Mouse (Mus musculus) heart, embryonic 14.5 days (tissue): ENCODE results near the gene Tango2. TPM values are rescaled to one million over a fixed set of nuclear protein-coding genes. Genes with fewer than 3 reads are reported as not detected.
A peak's percentile ranks its signal among the peaks of the same experiment; 100 is the strongest.

Experiments
- ATAC-seq: fragments of 200-750 bp; cut with Nextera tagmentation; 2 replicates; pipeline ENCODE4 v1.8.0; 2017; ENCODE audit warnings: low read depth, moderate TSS enrichment; ENCODE audit not compliant: insufficient number of reproducible peaks, insufficient read depth, low FRiP score
- H3K27ac ChIP-seq, 2 experiments: fragments of 200-500 bp in 1 of 2; fragments of 300-500 bp in 1 of 2; sonication (generic) in 1 of 2; replicated peaks in 1 of 2; 2 replicates each; pipeline ENCODE4 v1.5.1; 2012 to 2014; ENCODE audit warnings: low read depth in 2 of 2, low read length in 2 of 2, control low read depth in 1 of 2, mild to moderate bottlenecking in 1 of 2, mixed read lengths in 1 of 2; ENCODE audit not compliant: control insufficient read depth in 1 of 2, insufficient read depth in 1 of 2
- H3K27me3 ChIP-seq: fragments of 300-500 bp; sonication (generic); 2 replicates; pipeline ENCODE4 v1.6.1; 2014; ENCODE audit warnings: mild to moderate bottlenecking, low read length, control low read depth; ENCODE audit not compliant: control insufficient read depth, insufficient read depth
- H3K36me3 ChIP-seq: fragments of 300-500 bp; sonication (generic); 2 replicates; pipeline ENCODE4 v1.6.1; 2014; ENCODE audit warnings: mild to moderate bottlenecking, control low read depth, low read length, mixed read lengths; ENCODE audit not compliant: control insufficient read depth, insufficient read depth
- H3K4me1 ChIP-seq, 2 experiments: fragments of 200-500 bp in 1 of 2; fragments of 300-500 bp in 1 of 2; sonication (generic) in 1 of 2; 2 replicates each; pipeline ENCODE4 v1.6.1; 2012 to 2014; ENCODE audit warnings: low read length in 2 of 2, control low read depth in 1 of 2, mixed read lengths in 1 of 2; ENCODE audit not compliant: control insufficient read depth in 2 of 2, insufficient read depth in 2 of 2
- H3K4me2 ChIP-seq: fragments of 300-500 bp; sonication (generic); 2 replicates; pipeline ENCODE4 v1.6.1; 2014; ENCODE audit warnings: mild to moderate bottlenecking, low read length
- H3K4me3 ChIP-seq, 2 experiments: fragments of 200-500 bp in 1 of 2; fragments of 300-500 bp in 1 of 2; sonication (generic) in 1 of 2; 2 replicates each; pipeline ENCODE4 v1.5.1; 2012 to 2014; ENCODE audit warnings: low read length in 2 of 2, mild to moderate bottlenecking in 2 of 2, control low read depth in 1 of 2, low read depth in 1 of 2, moderate library complexity in 1 of 2; ENCODE audit not compliant: control insufficient read depth in 1 of 2, insufficient read depth in 1 of 2
- H3K9ac ChIP-seq: fragments of 300-500 bp; sonication (generic); 2 replicates; pipeline ENCODE4 v1.6.1; 2014; ENCODE audit warnings: mild to moderate bottlenecking, low read length
- H3K9me3 ChIP-seq: fragments of 300-500 bp; sonication (generic); 2 replicates; pipeline ENCODE4 v1.6.1; 2016; ENCODE audit warnings: low read length, control low read depth; ENCODE audit not compliant: control insufficient read depth
- WGBS: fragments of 180-500 bp; shearing (Covaris S2); extraction: QIAGEN DNeasy Blood & Tissue Kit; methylation state at CpG from one replicate; pipeline ENCODE4 v1.1.7; 2014; 5-methylcytosine and 5-hydroxymethylcytosine counted together
- polyA plus RNA-seq: library from polyadenylated mRNA; unstranded; fragments of >200 nt; fragmentation: Nextera tagmentation; extraction: Ambion mirVana; gene quantifications from 2 replicates; pipeline ENCODE4 v1.2.1, GENCODE M21; 2014

Gene Tango2
- polyA plus RNA-seq, 1 experiment from 2014 or later: 67.9 TPM

DNA sequence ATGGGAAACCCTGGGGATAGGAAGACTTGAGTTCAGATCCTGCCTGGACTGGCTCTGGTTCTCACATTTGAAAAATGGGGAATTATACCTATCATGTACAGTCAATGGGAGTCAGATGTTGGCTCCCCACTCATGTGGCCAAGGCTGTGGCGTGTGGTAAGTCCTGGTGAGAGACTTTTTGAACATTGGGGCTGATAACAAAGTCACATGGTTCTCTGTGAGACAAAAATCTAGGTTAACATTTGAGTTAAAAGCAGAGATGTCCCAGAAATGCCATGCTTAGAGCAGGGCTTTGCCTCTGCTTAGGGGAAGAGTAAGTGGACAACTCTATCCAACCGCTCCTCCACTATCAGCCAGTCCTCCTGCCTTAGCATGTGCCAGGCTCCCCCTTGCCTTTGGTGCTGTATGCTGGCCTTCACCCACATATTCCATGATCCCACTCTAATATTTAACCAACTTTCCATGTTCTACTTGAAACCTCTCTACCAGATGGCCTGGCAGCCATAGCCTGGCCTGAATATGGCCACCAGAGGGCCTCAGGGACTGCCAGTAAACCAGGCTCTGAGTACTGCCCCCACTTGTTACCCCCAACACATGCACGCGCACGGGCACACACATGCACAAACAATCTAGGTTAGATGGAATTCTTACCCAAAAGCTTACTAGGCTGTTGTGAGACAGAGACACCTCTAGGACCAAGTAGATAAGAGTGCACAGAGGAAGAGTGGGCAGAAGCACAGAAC is 3.6 kb upstream of the Tango2 start:
- Histone ChIP-seq H3K9me3 (no peaks in the 10 kb centered on the region), H3K4me2 (no peak overlapping the region), H3K4me1 (peaks cover 3 to 14% of the 10 kb centered on the region in 2 experiments; a peak in 3 of 4 replicates), H3K4me3 (no peak overlapping the region), H3K27ac (no peak overlapping the region), H3K27me3 (peaks cover 18% of the 10 kb centered on the region), H3K36me3 (no peaks in the 10 kb centered on the region), H3K9ac (no peak overlapping the region)
- 54% methylated on average over 5 of the region's 5 CpGs for WGBS
- no peak for ATAC-seq

DNA sequence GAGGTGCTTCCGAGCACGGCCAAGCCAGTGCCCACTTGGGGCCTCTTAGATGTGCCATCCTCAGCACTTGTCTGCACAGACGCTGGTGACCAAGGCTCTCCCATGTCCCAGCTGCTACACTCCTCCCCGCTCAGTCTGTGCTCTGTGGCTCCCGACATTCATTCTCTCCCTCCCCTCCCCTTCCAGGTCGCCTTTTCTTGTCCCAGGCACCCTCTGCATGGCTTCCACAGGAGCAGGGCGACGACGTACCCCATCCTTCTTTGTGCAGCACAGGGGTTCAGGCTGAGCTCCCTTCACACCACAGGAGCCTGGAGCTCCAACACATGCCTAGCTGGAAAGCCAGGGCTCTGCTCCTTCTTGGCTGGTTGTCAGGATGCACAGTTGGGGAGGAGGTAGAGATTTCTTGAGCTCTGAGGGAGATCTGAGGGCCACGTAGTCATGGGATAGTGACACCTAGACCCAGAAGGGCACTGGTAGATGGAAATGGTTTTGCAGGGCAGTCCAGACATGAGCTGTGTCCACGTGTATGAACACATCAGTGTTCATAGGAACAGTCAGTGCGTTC is 1.9 kb upstream of the Tango2 start:
- no peak overlapping the region for H3K27ac ChIP-seq
- no peak overlapping the region for H3K9ac ChIP-seq
- no peaks in the 10 kb centered on the region for H3K9me3 ChIP-seq
- H3K4me1 ChIP-seq: peaks cover 3 to 14% of the 10 kb centered on the region in 2 experiments; a peak in 3 of 4 replicates
- H3K4me3 ChIP-seq: no peak overlapping the region
- WGBS: 71% methylated on average over 12 of the region's 12 CpGs
- H3K4me2 ChIP-seq: no peak overlapping the region
- peaks cover 18% of the 10 kb centered on the region for H3K27me3 ChIP-seq
- H3K36me3 ChIP-seq: no peaks in the 10 kb centered on the region
- ATAC-seq: no peak

DNA sequence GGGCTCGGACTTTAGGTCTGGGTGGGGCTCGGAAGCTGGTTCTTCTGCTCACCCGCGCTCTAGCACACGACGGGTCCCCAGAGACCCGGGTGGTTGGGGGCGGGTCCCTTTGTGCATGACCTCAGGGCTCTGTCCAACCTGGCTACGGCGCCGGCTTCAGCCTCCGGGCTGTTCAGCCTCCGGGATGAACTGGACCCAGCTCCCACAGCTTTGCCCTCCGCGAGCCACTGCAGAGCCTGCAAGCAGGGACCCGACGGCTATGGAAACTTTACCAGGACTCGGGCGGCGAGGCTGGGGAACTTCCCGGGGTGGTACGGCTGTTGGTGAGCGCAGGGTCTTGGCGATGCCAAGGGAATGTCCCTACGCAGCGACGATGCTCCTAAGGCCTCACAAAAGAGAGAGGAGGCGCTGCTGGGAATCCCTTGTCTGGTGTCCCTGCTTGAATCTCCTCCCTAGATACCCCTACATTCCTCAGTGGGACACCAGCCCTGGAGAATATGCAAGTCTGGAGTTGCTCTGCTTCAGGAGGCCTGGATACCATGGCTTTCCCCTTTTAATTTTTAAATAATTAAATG is 785 bp upstream of the Tango2 start:
- H3K9ac ChIP-seq: peak overlapping the region; percentile 71
- no peak for ATAC-seq
- 1% methylated on average over 28 of the region's 28 CpGs for WGBS

DNA sequence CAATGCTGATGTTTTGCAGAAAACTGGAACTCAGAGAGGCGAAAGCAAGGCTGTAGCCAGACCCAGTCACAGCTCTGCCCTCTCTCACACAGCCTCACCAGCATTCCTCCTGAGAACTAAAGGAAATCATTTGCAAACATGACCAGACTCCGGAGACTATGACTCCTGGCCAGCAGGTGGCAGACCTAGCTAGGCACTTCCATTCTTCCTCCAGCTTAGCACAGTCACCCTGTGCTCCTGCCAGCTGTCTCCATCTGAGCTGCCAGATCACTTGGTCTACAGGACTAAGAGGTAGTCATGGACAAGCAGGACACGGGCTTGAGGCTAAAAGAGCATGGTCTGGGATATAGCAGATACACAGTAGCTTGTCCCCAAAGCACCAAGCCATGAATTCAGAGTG is 2.7 kb downstream of the Tango2 start:
- Histone ChIP-seq H3K27ac (no peak overlapping the region), H3K4me1 (peaks cover 14 to 38% of the 10 kb centered on the region in 2 experiments), H3K4me3 (no peak overlapping the region)

More for the DNA sequence above, 785 bp upstream of the Tango2 start:
- Histone ChIP-seq H3K27ac (no peak overlapping the region), H3K4me1 (peaks cover 3 to 19% of the 10 kb centered on the region in 2 experiments; a peak in 3 of 4 replicates), H3K9me3 (no peaks in the 10 kb centered on the region), H3K4me3 (peak overlapping the region; percentile 59 to 79), H3K36me3 (no peaks in the 10 kb centered on the region), H3K27me3 (peaks cover 18% of the 10 kb centered on the region), H3K4me2 (peak overlapping the region; percentile 81)

DNA sequence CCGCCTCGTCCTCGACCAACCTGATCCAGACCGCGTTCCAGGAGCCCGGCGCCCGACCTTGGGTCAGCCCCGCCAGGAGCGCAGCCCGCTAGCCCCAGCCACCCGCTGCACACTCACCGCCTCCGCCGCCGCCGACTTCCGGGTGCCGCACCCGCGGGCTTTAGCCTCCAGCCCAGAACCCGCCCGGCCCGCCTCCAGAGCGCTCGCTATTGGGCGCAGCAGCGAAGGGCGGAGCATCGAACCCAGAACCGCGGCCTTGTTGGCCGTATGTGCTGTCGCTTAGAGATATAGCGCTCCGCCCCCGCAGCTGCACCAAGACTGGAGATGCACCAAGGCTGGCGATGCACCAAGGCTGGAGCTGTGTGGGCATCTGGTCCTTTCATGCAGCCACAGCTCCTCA is 4.1 kb downstream of the Tango2 start:
- peak overlapping the region; percentile 31 to 34; a peak in 2 of 4 replicates for H3K27ac ChIP-seq
- H3K9me3 ChIP-seq: no peaks in the 10 kb centered on the region
- H3K4me2 ChIP-seq: peak overlapping the region; percentile 74
- H3K27me3 ChIP-seq: no peaks in the 10 kb centered on the region
- WGBS: under 1% methylated on average over 38 of the region's 38 CpGs
- peaks cover 14 to 44% of the 10 kb centered on the region in 2 experiments for H3K4me1 ChIP-seq
- peak overlapping the region; percentile 84 for H3K9ac ChIP-seq
- H3K36me3 ChIP-seq: no peaks in the 10 kb centered on the region
- ATAC-seq: peak; percentile 88
- peak overlapping the region; percentile 67 to 68 for H3K4me3 ChIP-seq

More for the DNA sequence above, 2.7 kb downstream of the Tango2 start:
- ATAC-seq: peak; percentile 28; the same call in 1 of the 2 replicates
- Histone ChIP-seq H3K4me2 (no peak overlapping the region), H3K9me3 (no peaks in the 10 kb centered on the region), H3K27me3 (peaks cover 13% of the 10 kb centered on the region), H3K9ac (no peak overlapping the region), H3K36me3 (no peaks in the 10 kb centered on the region)
- WGBS: 2% methylated on average over 3 of the region's 3 CpGs

DNA sequence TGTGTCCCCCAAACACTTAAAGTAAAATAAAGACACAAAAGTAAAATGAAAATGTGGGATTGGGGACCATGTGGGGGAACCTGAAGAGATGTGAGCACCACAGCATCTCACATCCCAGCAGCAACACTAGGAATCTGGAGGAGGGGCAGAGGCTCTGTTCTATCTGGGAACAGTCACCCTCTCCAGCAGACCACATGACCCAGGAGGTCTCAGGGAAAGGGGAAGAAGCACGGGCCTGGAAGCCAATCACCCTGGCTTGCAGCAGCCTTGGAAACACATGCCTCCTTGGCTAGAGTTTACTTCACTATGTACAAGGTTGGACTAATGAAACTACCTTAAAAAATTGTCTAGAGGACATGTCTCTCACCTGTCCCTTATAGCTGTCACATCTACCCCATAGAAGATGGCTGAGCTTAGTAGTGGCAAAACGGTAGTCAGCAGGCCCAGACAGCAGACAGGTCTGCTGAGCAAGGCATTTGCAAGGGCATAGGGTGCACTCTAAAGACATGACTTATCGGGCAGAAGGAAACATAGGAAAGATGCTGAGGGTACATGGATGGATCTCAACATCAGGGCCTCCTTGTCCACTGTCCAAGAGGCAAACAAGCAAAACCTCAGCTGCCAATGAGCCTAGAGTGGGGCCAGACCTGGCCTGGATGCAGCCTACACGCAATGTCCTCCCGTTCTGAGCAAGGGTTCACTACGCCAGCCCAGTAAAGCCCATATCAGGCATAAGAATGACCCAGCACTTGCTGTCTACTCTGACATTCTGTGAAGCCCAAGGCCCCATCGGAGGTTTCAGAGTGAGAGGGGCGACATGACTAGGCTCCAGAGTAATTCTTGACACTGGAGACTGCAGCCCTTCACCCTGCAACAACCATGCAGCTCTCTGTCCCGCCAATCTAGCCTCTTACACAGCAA is 5.0 kb downstream of the Tango2 start:
- 21% methylated on average over 9 of the region's 9 CpGs for WGBS
- ATAC-seq: no peak
- Histone ChIP-seq H3K4me1 (peaks cover 14 to 43% of the 10 kb centered on the region in 2 experiments), H3K9ac (peak overlapping the region; percentile 84), H3K27ac (peak overlapping the region; percentile 31 to 34; a peak in 2 of 4 replicates), H3K9me3 (no peaks in the 10 kb centered on the region), H3K36me3 (peaks cover 5% of the 10 kb centered on the region), H3K27me3 (no peaks in the 10 kb centered on the region), H3K4me3 (peak overlapping the region; percentile 67 to 68), H3K4me2 (peak overlapping the region; percentile 74)

DNA sequence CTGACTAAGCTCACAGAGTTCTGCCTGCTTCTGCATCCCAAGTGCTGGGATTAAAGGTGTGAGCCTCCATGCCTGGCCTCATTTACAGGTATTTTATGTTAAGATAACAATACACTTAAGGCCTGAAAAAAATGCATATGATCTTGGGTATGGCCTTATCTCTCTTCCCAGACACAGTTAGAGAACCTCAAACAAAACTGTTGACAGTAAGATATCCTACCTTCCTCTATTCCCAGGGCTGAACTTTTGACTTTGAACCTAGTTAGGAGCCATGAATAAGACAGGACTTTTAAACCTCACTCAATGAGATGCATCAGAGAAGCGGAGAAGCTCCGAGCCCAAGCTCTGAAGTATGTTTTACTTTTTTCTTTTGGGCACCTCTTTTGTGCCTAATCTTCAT is 5.8 kb downstream of the Tango2 start:
- Histone ChIP-seq H3K9ac (no peak overlapping the region), H3K36me3 (peaks cover 5% of the 10 kb centered on the region), H3K9me3 (no peaks in the 10 kb centered on the region), H3K4me2 (no peak overlapping the region), H3K4me3 (no peak overlapping the region), H3K27ac (no peak overlapping the region), H3K27me3 (no peaks in the 10 kb centered on the region), H3K4me1 (peaks cover 11 to 37% of the 10 kb centered on the region in 2 experiments)
- no peak for ATAC-seq
- 81% methylated on average over 2 of the region's 2 CpGs for WGBS
